Mouse (Mus musculus) embryonic fibroblast, embryonic 13.5 days (primary cell): ENCODE measurements around the gene Fcgr2b.

Source experiments
- CTCF ChIP-seq: IDR thresholded peaks from 2 replicates; pipeline ENCODE4 v1.5.1; 2011; ENCODE audit warnings: mild to moderate bottlenecking, control low read depth, low read length, moderate library complexity, borderline replicate concordance; ENCODE audit not compliant: insufficient read depth
- POLR2A ChIP-seq: IDR thresholded peaks from 2 replicates; pipeline ENCODE4 v1.6.1; 2011; ENCODE audit warnings: low read depth, mild to moderate bottlenecking, control low read depth, low read length, moderate library complexity

DNA sequence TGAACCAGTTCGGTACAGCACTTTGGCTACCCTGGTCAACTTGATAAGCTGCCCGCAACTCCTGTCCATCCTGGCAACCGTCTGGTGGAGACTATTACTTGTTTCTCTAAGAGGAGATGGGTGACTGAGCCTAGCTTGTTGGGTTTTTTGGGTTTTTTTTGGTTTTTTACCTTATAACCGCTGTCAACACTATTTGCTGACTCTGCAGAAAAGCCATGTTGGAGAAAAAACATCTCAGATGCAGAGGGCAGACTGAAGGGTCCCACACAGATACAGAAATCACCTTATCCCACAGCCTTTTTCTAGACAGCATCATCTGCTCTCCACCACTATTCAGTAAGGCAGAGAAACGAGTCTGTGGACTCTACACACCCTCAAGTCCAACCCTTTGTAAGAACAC, 9.5 kb upstream of the Fcgr2b start:
- TF ChIP-seq CTCF (no peak), POLR2A (no peak)
